Mouse (Mus musculus): ENCODE data around the gene Hist1h4d.

GRCm38 (mm10) chr13:23603182-23603699 is 21.8 kb downstream of the Hist1h4d start:
- TF ChIP-seq CTCF (IDR thresholded peaks at IDR 0.05) = no peak
- TF ChIP-seq EP300 (IDR thresholded peaks at IDR 0.05; ENCODE audit: insufficient read depth, low read depth, low read length) = no peak
- no peak for TF ChIP-seq POLR2A (IDR thresholded peaks at IDR 0.05; ENCODE audit: insufficient read depth, low read depth, low read length)

Data from heart, adult 2 months (tissue).